Mouse (Mus musculus) lung, adult 2 months (tissue): ENCODE measurements around the gene Gm20388.

Experiments used
- CTCF ChIP-seq: fragments of 200-500 bp; IDR thresholded peaks from 2 replicates; pipeline ENCODE4 v1.5.1; 2011; ENCODE audit warnings: mild to moderate bottlenecking, low read length, control low read depth; ENCODE audit not compliant: insufficient read depth
- POLR2A ChIP-seq: fragments of 200-500 bp; IDR thresholded peaks from 2 replicates; pipeline ENCODE4 v1.6.1; 2011; ENCODE audit warnings: low read depth, mild to moderate bottlenecking, control low read depth, low read length, borderline replicate concordance; ENCODE audit errors: extremely low read depth

DNA sequence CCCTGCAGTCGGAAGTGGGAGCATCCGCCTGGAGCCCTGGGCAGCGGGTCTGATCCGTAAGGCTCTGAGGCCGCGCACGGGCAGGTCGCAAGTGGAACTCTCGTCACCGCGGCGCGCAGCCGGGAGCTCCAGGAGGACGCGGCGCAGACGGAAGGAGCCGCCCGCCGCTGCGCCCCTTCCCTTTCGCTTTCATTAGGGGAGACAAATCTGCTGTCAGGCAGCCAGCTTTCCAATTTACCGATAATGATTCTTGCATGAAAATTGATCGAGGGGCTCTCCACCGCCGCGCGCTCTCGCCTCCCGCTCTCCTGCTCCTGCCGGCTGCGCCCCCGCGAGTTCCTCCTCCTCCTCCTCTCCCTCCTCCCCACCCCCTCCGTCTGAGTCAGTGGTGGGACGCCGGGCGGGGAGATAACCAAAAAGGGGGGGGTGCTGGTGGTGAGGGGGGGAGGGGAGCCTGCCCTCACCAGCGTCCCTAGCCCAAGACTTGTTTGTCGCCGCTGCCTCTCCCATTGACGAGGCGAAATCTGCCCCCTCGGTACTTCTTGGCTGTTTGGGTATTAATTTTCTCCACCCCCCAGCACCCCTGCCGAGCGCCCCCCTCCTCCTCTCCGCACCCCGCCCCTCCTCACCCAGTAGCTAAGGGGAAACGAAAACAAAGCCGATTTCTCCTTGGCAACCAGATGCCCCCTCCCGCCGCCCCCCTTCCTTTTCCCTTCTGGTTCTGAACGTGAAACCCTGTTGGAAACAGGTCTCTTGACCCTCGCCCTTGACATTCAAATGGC, 577.3 kb downstream of the Gm20388 start:
- peak; percentile 43; the same call in 1 of the 2 replicates for TF ChIP-seq POLR2A
- TF ChIP-seq CTCF, result no peak
